ENCODE assay signal across 10 mouse cellular contexts in the genomic region with DNA sequence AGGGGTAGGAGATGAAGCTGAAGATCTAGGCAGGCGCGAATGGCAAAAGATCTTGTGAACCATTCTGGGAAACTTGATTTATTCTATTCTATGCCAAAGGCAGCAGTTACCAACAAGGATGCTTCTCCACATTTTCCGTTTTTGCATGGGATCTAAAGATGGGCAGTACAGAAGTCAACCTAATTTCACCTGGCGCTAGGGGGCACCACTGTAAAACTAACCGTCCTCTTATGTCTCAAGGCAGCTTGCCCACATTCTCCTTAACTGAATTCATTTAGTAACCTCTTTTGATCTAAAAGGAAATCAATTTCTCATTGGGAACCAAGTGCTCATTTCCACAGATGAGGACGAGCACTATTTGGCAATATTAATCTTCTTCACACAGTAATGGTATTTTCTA. TPM values are rescaled to one million over a fixed set of nuclear protein-coding genes. Genes with fewer than 3 reads are reported as not detected.
DNase-seq lines count a peak whose midpoint lies in the region; ATAC-seq and TF ChIP-seq lines count a peak whose summit lies in the region.
"Had no signal": no experiment of that assay in that cellular context is flagged by ENCODE, and none has a peak within 500 bp of the region (broad histone marks: within the 10 kb centered on the region; RNA-seq: fewer than 3 reads in every experiment).

No protein-coding gene starts in this region.

- peaks cover 5% of the 10 kb centered on the region; the same call in 1 of the 2 replicates for H3K4me1 ChIP-seq in midbrain, embryonic 12.5 days
- H3K4me1 ChIP-seq in midbrain, embryonic 13.5 days (replicated peaks): no peaks in the 10 kb centered on the region
- H3K4me1 ChIP-seq in kidney, postnatal 0 days (replicated peaks; ENCODE audit: insufficient read depth, low read length): no peaks in the 10 kb centered on the region
- 0 out of 2 replicates have a peak, but pooled peaks cover 4% of the 10 kb centered on the region for H3K4me1 ChIP-seq in liver, embryonic 13.5 days (replicated peaks)

- peaks cover 8% of the 10 kb centered on the region; the same call in 1 of the 2 replicates for H3K9me3 ChIP-seq in midbrain, embryonic 12.5 days
- no peaks in the 10 kb centered on the region; the same call in 1 of the 2 replicates for H3K9me3 ChIP-seq in midbrain, embryonic 13.5 days
- 0 out of 2 replicates have a peak, but pooled peaks cover 4% of the 10 kb centered on the region for H3K9me3 ChIP-seq in kidney, postnatal 0 days (replicated peaks; ENCODE audit: low read length)
- H3K9me3 ChIP-seq in liver, embryonic 13.5 days (replicated peaks): no peaks in the 10 kb centered on the region

- peak; percentile 91 for TF ChIP-seq CTCF in kidney, postnatal 0 days (IDR thresholded peaks at IDR 0.05; ENCODE audit: low read depth)

- H3K9ac ChIP-seq in midbrain, embryonic 12.5 days (replicated peaks): no peak overlapping the region
- H3K9ac ChIP-seq in midbrain, embryonic 13.5 days (replicated peaks): no peak overlapping the region
- no peak overlapping the region for H3K9ac ChIP-seq in kidney, postnatal 0 days (ENCODE audit: low read depth, low read length)
- H3K9ac ChIP-seq in liver, embryonic 13.5 days: no peak overlapping the region

- DNase-seq in c-Kit-positive CD71-negative TER-119-negative erythroid progenitor cells, embryonic 14.5 days (ENCODE audit: low read depth): peak; percentile 33
- DNase-seq in frontal cortex, postnatal 36 days (ENCODE audit: low spot score in 2 of 2): peak; percentile 79 to 89
- DNase-seq in kidney, postnatal 0 days (ENCODE audit: low spot score): peak; percentile 84
- DNase-seq in liver, embryonic 13.5 days: peak; percentile 4
- peak; percentile 81 for DNase-seq in retina, embryonic 14.5 days (ENCODE audit: low spot score)
- peak; percentile 74 for DNase-seq in urinary bladder, postnatal 25 days (ENCODE audit: low spot score)

- H3K36me3 ChIP-seq in midbrain, embryonic 12.5 days: no peaks in the 10 kb centered on the region
- H3K36me3 ChIP-seq in midbrain, embryonic 13.5 days: no peaks in the 10 kb centered on the region
- no peaks in the 10 kb centered on the region for H3K36me3 ChIP-seq in kidney, postnatal 0 days (ENCODE audit: insufficient read depth, low read length)
- H3K36me3 ChIP-seq in liver, embryonic 13.5 days: no peaks in the 10 kb centered on the region

- H3K4me2 ChIP-seq in midbrain, embryonic 12.5 days (replicated peaks): no peak overlapping the region
- no peak overlapping the region for H3K4me2 ChIP-seq in midbrain, embryonic 13.5 days (replicated peaks)
- H3K4me2 ChIP-seq in kidney, postnatal 0 days (ENCODE audit: low read length): no peak overlapping the region
- H3K4me2 ChIP-seq in liver, embryonic 13.5 days: no peak overlapping the region

- no peak overlapping the region for H3K4me3 ChIP-seq in midbrain, embryonic 12.5 days
- H3K4me3 ChIP-seq in midbrain, embryonic 13.5 days (replicated peaks): no peak overlapping the region
- no peak overlapping the region for H3K4me3 ChIP-seq in kidney, postnatal 0 days (replicated peaks; ENCODE audit: low read depth, low read length)
- no peak overlapping the region for H3K4me3 ChIP-seq in liver, embryonic 13.5 days (replicated peaks)
- H3K4me3 ChIP-seq: erythroblast, embryonic 14.5 days had no signal

- H3K27ac ChIP-seq in midbrain, embryonic 12.5 days (replicated peaks): no peak overlapping the region
- no peak overlapping the region for H3K27ac ChIP-seq in midbrain, embryonic 13.5 days
- H3K27ac ChIP-seq in kidney, postnatal 0 days: no peak overlapping the region
- no peak overlapping the region for H3K27ac ChIP-seq in liver, embryonic 13.5 days

- peak; percentile 68; the same call in 1 of the 2 replicates for ATAC-seq in midbrain, embryonic 12.5 days (ENCODE audit: low FRiP score, low read depth)
- no peak for ATAC-seq in midbrain, embryonic 13.5 days
- no peak for ATAC-seq in kidney, postnatal 0 days (replicated peaks; ENCODE audit: low FRiP score, low read depth)
- no peak for ATAC-seq in liver, embryonic 13.5 days (ENCODE audit: low read depth)

- H3K27me3 ChIP-seq in midbrain, embryonic 12.5 days: no peaks in the 10 kb centered on the region
- H3K27me3 ChIP-seq in midbrain, embryonic 13.5 days: no peaks in the 10 kb centered on the region
- no peaks in the 10 kb centered on the region for H3K27me3 ChIP-seq in kidney, postnatal 0 days (ENCODE audit: insufficient read depth, low read length)
- no peaks in the 10 kb centered on the region for H3K27me3 ChIP-seq in liver, embryonic 13.5 days

- 20% methylated on average over 6 of the region's 6 CpGs for WGBS in midbrain, embryonic 12.5 days
- 24% methylated on average over 6 of the region's 6 CpGs for WGBS in midbrain, embryonic 13.5 days
- 15% methylated on average over 6 of the region's 6 CpGs for WGBS in kidney, postnatal 0 days
- 23% methylated on average over 6 of the region's 6 CpGs for WGBS in liver, embryonic 13.5 days (ENCODE audit: insufficient replicate concordance)

RNA-seq across cellular contexts. Expression of gene Tnfsf4, which starts 4.9 kb away (rescaled TPM):
- polyA plus RNA-seq in midbrain, embryonic 12.5 days (2016; fragmentation: Nextera tagmentation; extraction: Ambion mirVana): 0.13 TPM in 1 of 2 replicates, not detected in the other
- not detected in 2 replicates for polyA plus RNA-seq in midbrain, embryonic 13.5 days (2015; fragmentation: Nextera tagmentation; extraction: Ambion mirVana)
- polyA plus RNA-seq in kidney, postnatal 0 days (2015; fragmentation: Nextera tagmentation; extraction: Ambion mirVana): 0.05 and 0.17 TPM in 2 replicates
- polyA plus RNA-seq in liver, embryonic 13.5 days (2015; fragmentation: Nextera tagmentation; extraction: Ambion mirVana): 0.05 TPM in 1 of 2 replicates, not detected in the other
- polyA plus RNA-seq: erythroblast, embryonic 14.5 days; testis, adult 2 months had no signal

Comparison
In these comparisons a context has a peak if more than half of its experiments do, and no peak if none do; other contexts are left out.
1. DNase-seq: peak in every context shown above with its lines; median percentile 84 in frontal cortex, postnatal 36 days; 84 in kidney, postnatal 0 days; 81 in retina, embryonic 14.5 days; 74 in urinary bladder, postnatal 25 days; 33 in c-Kit-positive CD71-negative TER-119-negative erythroid progenitor cells, embryonic 14.5 days; 4 in liver, embryonic 13.5 days.